Mouse (Mus musculus): ENCODE data around the gene Mogs. TPM values are rescaled to one million over a fixed set of nuclear protein-coding genes. Genes with fewer than 3 reads are reported as not detected.

Gene Mogs
- polyA plus RNA-seq, 1 experiment from 2014 or later: 25.7 TPM

GRCm38 (mm10) chr6:83132176-83132919, 17.1 kb downstream of the Mogs start:
- WGBS: 86% methylated on average over 9 of the region's 9 CpGs

GRCm38 (mm10) chr6:83134226-83134625, 18.9 kb downstream of the Mogs start:
- Histone ChIP-seq H3K9me3 (no peaks in the 10 kb centered on the region), H3K4me2 (no peak overlapping the region), H3K36me3 (no peaks in the 10 kb centered on the region), H3K9ac (no peak overlapping the region), H3K27me3 (peaks cover 25% of the 10 kb centered on the region), H3K27ac (no peak overlapping the region), H3K4me3 (no peak overlapping the region), H3K4me1 (replicated peaks) (peaks cover 38% of the 10 kb centered on the region)
- 68% methylated on average over 3 of the region's 3 CpGs for WGBS
- ATAC-seq (ENCODE audit: low FRiP score): no peak

More at GRCm38 (mm10) chr6:83132176-83132919, 17.1 kb downstream of the Mogs start:
- Histone ChIP-seq H3K9ac (no peak overlapping the region), H3K27ac (no peak overlapping the region), H3K4me3 (no peak overlapping the region), H3K27me3 (peaks cover 25% of the 10 kb centered on the region), H3K9me3 (no peaks in the 10 kb centered on the region), H3K36me3 (no peaks in the 10 kb centered on the region), H3K4me1 (replicated peaks) (peaks cover 19% of the 10 kb centered on the region), H3K4me2 (no peak overlapping the region)
- no peak for ATAC-seq (ENCODE audit: low FRiP score)

GRCm38 (mm10) chr6:83134951-83135513, 19.7 kb downstream of the Mogs start, which contains the start of gene Rtkn:
Gene Rtkn (plus strand): TSS chr6:83135463.
- no peak for ATAC-seq (ENCODE audit: low FRiP score)
- Histone ChIP-seq H3K9ac (peak within 1 kb of the TSS; percentile 51), H3K27me3 (peaks cover 25% of the 10 kb centered on the region), H3K9me3 (no peaks in the 10 kb centered on the region), H3K4me2 (peak within 1 kb of the TSS; percentile 62), H3K27ac (peak within 1 kb of the TSS; percentile 94; the same call in 1 of the 2 replicates), H3K36me3 (no peaks in the 10 kb centered on the region), H3K4me3 (peak within 1 kb of the TSS; percentile 43; the same call in 1 of the 2 replicates), H3K4me1 (replicated peaks) (peaks cover 40% of the 10 kb centered on the region)
- WGBS: 64% methylated on average over 7 of the region's 7 CpGs

GRCm38 (mm10) chr6:83135571-83136161, 20.4 kb downstream of the Mogs start:
- 2% methylated on average over 37 of the region's 37 CpGs for WGBS
- no peaks in the 10 kb centered on the region for H3K9me3 ChIP-seq
- H3K4me1 ChIP-seq (replicated peaks): peaks cover 40% of the 10 kb centered on the region
- H3K27me3 ChIP-seq: peaks cover 25% of the 10 kb centered on the region
- H3K4me2 ChIP-seq: peak overlapping the region; percentile 62
- peak overlapping the region; percentile 43; the same call in 1 of the 2 replicates for H3K4me3 ChIP-seq
- H3K36me3 ChIP-seq: no peaks in the 10 kb centered on the region
- H3K27ac ChIP-seq: no peak overlapping the region
- H3K9ac ChIP-seq: peak overlapping the region; percentile 51
- ATAC-seq (ENCODE audit: low FRiP score): no peak

GRCm38 (mm10) chr6:83136291-83136880, 21.1 kb downstream of the Mogs start:
- WGBS: 15% methylated on average over 5 of the region's 5 CpGs
- Histone ChIP-seq H3K36me3 (no peaks in the 10 kb centered on the region), H3K9me3 (no peaks in the 10 kb centered on the region), H3K27ac (peak overlapping the region; percentile 94), H3K4me3 (peak overlapping the region; percentile 43), H3K4me1 (replicated peaks) (peaks cover 40% of the 10 kb centered on the region), H3K4me2 (peak overlapping the region; percentile 62), H3K27me3 (peaks cover 25% of the 10 kb centered on the region), H3K9ac (peak overlapping the region; percentile 76)
- peak; percentile 12; the same call in 1 of the 2 replicates for ATAC-seq (ENCODE audit: low FRiP score)

- H3K27me3 ChIP-seq: peaks cover 25% of the 10 kb centered on the region
- H3K27ac ChIP-seq: peak overlapping the region; percentile 94
- WGBS: under 1% methylated on average over 24 of the region's 26 CpGs
- H3K9ac ChIP-seq: peak overlapping the region; percentile 76
- peak overlapping the region; percentile 62 for H3K4me2 ChIP-seq
- no peaks in the 10 kb centered on the region for H3K9me3 ChIP-seq
- H3K4me3 ChIP-seq: peak overlapping the region; percentile 43
- H3K36me3 ChIP-seq: no peaks in the 10 kb centered on the region
- ATAC-seq (ENCODE audit: low FRiP score): peak; percentile 74
- peaks cover 46% of the 10 kb centered on the region for H3K4me1 ChIP-seq (replicated peaks)
Measured at GRCm38 (mm10) chr6:83136881-83137575, 21.7 kb downstream of the Mogs start.

- H3K27me3 ChIP-seq: peaks cover 25% of the 10 kb centered on the region
- H3K4me1 ChIP-seq (replicated peaks): peaks cover 51% of the 10 kb centered on the region
- H3K27ac ChIP-seq: peak overlapping the region; percentile 94
- no peaks in the 10 kb centered on the region for H3K9me3 ChIP-seq
- 1% methylated on average over 12 of the region's 12 CpGs for WGBS
- peak overlapping the region; percentile 43 for H3K4me3 ChIP-seq
- peak overlapping the region; percentile 62 for H3K4me2 ChIP-seq
- H3K36me3 ChIP-seq: no peaks in the 10 kb centered on the region
- peak overlapping the region; percentile 76 for H3K9ac ChIP-seq
- peak; percentile 55 for ATAC-seq (ENCODE audit: low FRiP score)
Measured at GRCm38 (mm10) chr6:83137576-83137950, 22.3 kb downstream of the Mogs start.

GRCm38 (mm10) chr6:83138056-83138455, 22.8 kb downstream of the Mogs start:
- H3K27me3 ChIP-seq: peaks cover 25% of the 10 kb centered on the region
- ATAC-seq (ENCODE audit: low FRiP score): no peak; the same call in 1 of the 2 replicates
- peak overlapping the region; percentile 76 for H3K9ac ChIP-seq
- no peaks in the 10 kb centered on the region for H3K36me3 ChIP-seq
- peak overlapping the region; percentile 94 for H3K27ac ChIP-seq
- H3K9me3 ChIP-seq: no peaks in the 10 kb centered on the region
- under 1% methylated on average over 11 of the region's 11 CpGs for WGBS
- peak overlapping the region; percentile 62 for H3K4me2 ChIP-seq
- H3K4me1 ChIP-seq (replicated peaks): peaks cover 56% of the 10 kb centered on the region
- H3K4me3 ChIP-seq: peak overlapping the region; percentile 43

GRCm38 (mm10) chr6:83140044-83140443, 24.7 kb downstream of the Mogs start:
- no peak for ATAC-seq (ENCODE audit: low FRiP score)

GRCm38 (mm10) chr6:83141636-83142035, 26.3 kb downstream of the Mogs start:
- no peak for ATAC-seq (ENCODE audit: low FRiP score)
- Histone ChIP-seq H3K27ac (no peak overlapping the region), H3K4me2 (peak overlapping the region; percentile 71), H3K36me3 (no peaks in the 10 kb centered on the region), H3K4me3 (peak overlapping the region; percentile 41; the same call in 1 of the 2 replicates), H3K9me3 (no peaks in the 10 kb centered on the region), H3K27me3 (peaks cover 2% of the 10 kb centered on the region; the same call in 1 of the 2 replicates), H3K4me1 (replicated peaks) (peaks cover 45% of the 10 kb centered on the region), H3K9ac (peak overlapping the region; percentile 75)
- 27% methylated on average over 4 of the region's 4 CpGs for WGBS

More at GRCm38 (mm10) chr6:83140044-83140443, 24.7 kb downstream of the Mogs start:
- Histone ChIP-seq H3K4me2 (no peak overlapping the region), H3K4me3 (no peak overlapping the region), H3K9ac (0 out of 2 replicates have a peak overlapping the region, but pooled peaks have one; percentile 24), H3K27ac (no peak overlapping the region), H3K4me1 (replicated peaks) (peaks cover 57% of the 10 kb centered on the region), H3K27me3 (peaks cover 18% of the 10 kb centered on the region), H3K36me3 (no peaks in the 10 kb centered on the region), H3K9me3 (no peaks in the 10 kb centered on the region)
- 92% methylated on average over 8 of the region's 8 CpGs for WGBS

- Histone ChIP-seq H3K27ac (no peak overlapping the region; the same call in 1 of the 2 replicates), H3K9me3 (no peaks in the 10 kb centered on the region), H3K4me2 (peak overlapping the region; percentile 71), H3K9ac (peak overlapping the region; percentile 75), H3K4me3 (peak overlapping the region; percentile 41), H3K4me1 (replicated peaks) (peaks cover 39% of the 10 kb centered on the region), H3K36me3 (peaks cover 1% of the 10 kb centered on the region; the same call in 1 of the 2 replicates), H3K27me3 (no peaks in the 10 kb centered on the region)
- WGBS: 2% methylated on average over 41 of the region's 41 CpGs
- no peak; the same call in 1 of the 2 replicates for ATAC-seq (ENCODE audit: low FRiP score)
Measured at GRCm38 (mm10) chr6:83142211-83142731, 27.0 kb downstream of the Mogs start.
